Mouse (Mus musculus): Measurements from ENCODE around the gene Arnt2. TPM values are rescaled to one million over a fixed set of nuclear protein-coding genes. Genes with fewer than 3 reads are reported as not detected.

Arnt2 gene
- polyA plus RNA-seq, 1 experiment, result 60.9 TPM

DNA sequence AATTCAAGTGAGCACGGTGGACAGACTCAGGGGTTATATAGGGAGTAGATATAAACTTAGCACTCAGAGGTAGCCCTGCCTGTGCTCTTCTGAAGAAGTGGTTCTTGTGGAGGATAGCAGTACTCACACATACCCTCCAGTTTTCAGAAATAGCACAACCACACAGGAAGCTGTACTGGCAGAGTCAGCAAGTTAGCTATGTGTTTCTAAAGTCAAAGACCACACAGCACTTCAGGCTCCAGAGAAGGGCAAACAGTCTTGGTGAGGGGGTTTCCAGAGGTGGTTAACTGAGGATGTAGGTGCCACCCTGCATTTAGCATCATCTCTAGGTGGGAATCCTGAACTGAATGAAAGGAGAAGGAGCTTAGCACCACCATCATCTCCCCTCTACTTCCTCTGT is 23.5 kb downstream of the Arnt2 start:
- Histone ChIP-seq H3K27me3 (ENCODE audit: control insufficient read depth, insufficient read depth, low read length) (no peaks in the 10 kb centered on the region), H3K4me1 (ENCODE audit: control insufficient read depth, insufficient read depth, low read length) (no peaks in the 10 kb centered on the region), H3K27ac (ENCODE audit: insufficient read depth, low read length) (no peak overlapping the region), H3K4me3 (replicated peaks; ENCODE audit: insufficient read depth, low read depth, low read length) (no peak overlapping the region)
- TF ChIP-seq CTCF (IDR thresholded peaks at IDR 0.05; ENCODE audit: borderline replicate concordance, insufficient read depth, low read depth, low read length) (no peak), POLR2A (IDR thresholded peaks at IDR 0.05; ENCODE audit: borderline replicate concordance, insufficient read depth, low read length) (no peak)
- no peak for DNase-seq
- WGBS, result 95% methylated on average over 1 of the region's 1 CpGs

DNA sequence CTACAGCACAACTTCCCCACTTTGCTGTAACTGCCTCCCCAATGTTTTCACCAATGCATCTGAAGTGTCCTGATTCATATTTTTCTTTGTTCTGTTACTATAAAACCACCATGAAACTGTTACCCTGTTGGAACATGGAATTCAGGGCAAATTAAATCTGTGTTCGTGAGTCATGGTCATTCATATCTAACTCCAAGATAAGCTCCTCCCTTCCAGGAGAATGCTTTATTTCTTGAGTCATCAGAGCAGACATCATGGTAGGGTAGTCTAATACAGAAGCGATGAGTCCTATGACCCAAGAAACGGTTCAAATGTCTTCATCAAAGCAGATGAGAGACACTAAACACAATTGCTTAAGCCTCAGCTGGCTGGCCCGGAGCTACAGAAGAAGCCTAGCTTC is 25.2 kb downstream of the Arnt2 start:
- no peaks in the 10 kb centered on the region for H3K4me1 ChIP-seq (ENCODE audit: control insufficient read depth, insufficient read depth, low read length)
- H3K27me3 ChIP-seq (ENCODE audit: control insufficient read depth, insufficient read depth, low read length), result no peaks in the 10 kb centered on the region
- no peak overlapping the region for H3K4me3 ChIP-seq (replicated peaks; ENCODE audit: insufficient read depth, low read depth, low read length)
- 91% methylated on average over 4 of the region's 4 CpGs for WGBS
- no peak for DNase-seq
- TF ChIP-seq CTCF (IDR thresholded peaks at IDR 0.05; ENCODE audit: borderline replicate concordance, insufficient read depth, low read depth, low read length) (no peak), POLR2A (IDR thresholded peaks at IDR 0.05; ENCODE audit: borderline replicate concordance, insufficient read depth, low read length) (no peak)
- no peak overlapping the region for H3K27ac ChIP-seq (ENCODE audit: insufficient read depth, low read length)

DNA sequence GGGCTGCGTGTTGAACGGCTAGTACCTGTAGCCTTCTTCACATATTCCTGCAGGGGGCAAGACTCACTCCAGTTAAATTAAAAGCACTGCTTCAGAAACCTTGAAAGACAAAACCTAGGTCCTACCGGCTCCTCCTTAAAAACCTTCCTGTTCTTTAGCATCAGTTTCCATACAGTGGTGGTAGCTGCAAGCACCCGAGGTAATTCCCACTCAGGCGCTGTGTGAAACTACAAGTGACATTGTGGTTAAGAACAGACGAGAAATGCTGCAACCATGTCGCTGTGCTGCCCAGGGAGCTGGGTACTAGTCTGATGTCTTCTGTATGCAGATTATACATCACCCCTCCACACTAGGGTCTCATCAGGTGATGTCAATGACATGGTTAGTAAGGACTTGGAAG is 25.9 kb downstream of the Arnt2 start:
- DNase-seq, result no peak
- Histone ChIP-seq H3K27me3 (ENCODE audit: control insufficient read depth, insufficient read depth, low read length) (no peaks in the 10 kb centered on the region), H3K4me1 (ENCODE audit: control insufficient read depth, insufficient read depth, low read length) (no peaks in the 10 kb centered on the region), H3K27ac (ENCODE audit: insufficient read depth, low read length) (no peak overlapping the region), H3K4me3 (replicated peaks; ENCODE audit: insufficient read depth, low read depth, low read length) (no peak overlapping the region)
- no peak for TF ChIP-seq CTCF (IDR thresholded peaks at IDR 0.05; ENCODE audit: borderline replicate concordance, insufficient read depth, low read depth, low read length)
- no peak for TF ChIP-seq POLR2A (IDR thresholded peaks at IDR 0.05; ENCODE audit: borderline replicate concordance, insufficient read depth, low read length)
- 92% methylated on average over 7 of the region's 7 CpGs for WGBS

DNA sequence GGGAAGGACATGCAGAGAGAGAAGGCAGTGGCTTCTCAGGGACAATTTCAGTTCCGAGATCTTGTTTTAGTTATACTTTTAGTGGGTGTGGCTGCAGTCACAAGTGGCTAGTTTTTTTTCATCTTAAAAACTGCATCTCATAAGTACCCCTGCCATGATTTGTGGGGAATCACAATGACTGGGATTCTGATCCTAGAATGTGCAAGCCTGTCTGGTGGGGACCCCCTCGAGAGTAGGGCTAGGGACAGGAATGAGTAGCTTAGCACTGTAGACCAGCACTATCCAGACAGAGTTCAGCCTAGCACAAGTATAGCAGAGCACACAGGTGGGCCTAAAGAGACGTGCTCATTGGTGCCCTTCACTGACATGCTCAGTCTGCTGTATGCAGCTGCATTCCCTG is 27.6 kb downstream of the Arnt2 start:
- 89% methylated on average over 3 of the region's 3 CpGs for WGBS
- DNase-seq, result no peak

DNA sequence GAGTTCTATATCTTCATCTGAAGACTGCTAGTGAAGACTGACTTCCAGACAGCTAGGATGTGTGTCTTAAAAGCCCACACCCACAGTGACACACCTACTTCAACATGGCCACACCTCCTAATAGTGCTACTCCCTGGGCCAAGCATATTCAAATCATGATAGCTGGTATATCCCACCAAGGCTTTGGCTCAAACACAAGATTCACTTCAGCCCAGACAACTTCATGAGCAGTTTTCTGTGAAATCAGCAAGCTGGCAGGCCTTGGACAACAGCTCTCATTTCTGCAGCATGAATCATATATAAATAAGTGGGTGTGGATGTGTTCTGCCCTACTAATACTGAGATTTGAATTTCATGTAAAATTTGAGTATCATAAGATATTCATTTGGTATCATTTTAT is 29.2 kb downstream of the Arnt2 start:
- Histone ChIP-seq H3K4me3 (replicated peaks; ENCODE audit: insufficient read depth, low read depth, low read length) (no peak overlapping the region), H3K4me1 (ENCODE audit: control insufficient read depth, insufficient read depth, low read length) (no peaks in the 10 kb centered on the region), H3K27me3 (ENCODE audit: control insufficient read depth, insufficient read depth, low read length) (no peaks in the 10 kb centered on the region), H3K27ac (ENCODE audit: insufficient read depth, low read length) (no peak overlapping the region)
- TF ChIP-seq CTCF (IDR thresholded peaks at IDR 0.05; ENCODE audit: borderline replicate concordance, insufficient read depth, low read depth, low read length), result no peak
- TF ChIP-seq POLR2A (IDR thresholded peaks at IDR 0.05; ENCODE audit: borderline replicate concordance, insufficient read depth, low read length), result no peak
- DNase-seq, result no peak

More for the DNA sequence above, 27.6 kb downstream of the Arnt2 start:
- no peaks in the 10 kb centered on the region for H3K27me3 ChIP-seq (ENCODE audit: control insufficient read depth, insufficient read depth, low read length)
- no peak overlapping the region for H3K27ac ChIP-seq (ENCODE audit: insufficient read depth, low read length)
- no peaks in the 10 kb centered on the region for H3K4me1 ChIP-seq (ENCODE audit: control insufficient read depth, insufficient read depth, low read length)
- H3K4me3 ChIP-seq (replicated peaks; ENCODE audit: insufficient read depth, low read depth, low read length), result no peak overlapping the region
- TF ChIP-seq CTCF (IDR thresholded peaks at IDR 0.05; ENCODE audit: borderline replicate concordance, insufficient read depth, low read depth, low read length) (no peak), POLR2A (IDR thresholded peaks at IDR 0.05; ENCODE audit: borderline replicate concordance, insufficient read depth, low read length) (no peak)

DNA sequence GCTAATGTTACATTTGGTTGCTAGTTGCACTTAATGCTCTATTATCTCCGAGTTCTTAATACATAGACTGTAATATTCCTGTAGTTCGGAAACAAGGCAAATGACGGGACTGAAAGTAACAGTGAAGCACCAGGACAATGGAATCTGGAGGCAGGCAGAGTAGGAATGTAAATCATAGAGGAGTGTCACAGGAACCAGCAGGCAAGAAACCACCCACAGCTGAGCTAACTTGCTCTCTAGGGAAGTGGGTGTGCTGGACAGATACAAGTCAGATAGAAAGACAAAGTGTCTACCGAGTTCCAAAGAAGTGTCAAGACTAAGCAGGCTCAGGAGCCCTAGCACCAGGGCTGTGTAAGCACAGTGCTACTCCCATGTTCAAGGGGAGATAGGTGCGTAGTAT is 32.6 kb downstream of the Arnt2 start:
- Histone ChIP-seq H3K27me3 (ENCODE audit: control insufficient read depth, insufficient read depth, low read length) (no peaks in the 10 kb centered on the region), H3K4me3 (replicated peaks; ENCODE audit: insufficient read depth, low read depth, low read length) (no peak overlapping the region), H3K27ac (ENCODE audit: insufficient read depth, low read length) (no peak overlapping the region), H3K4me1 (ENCODE audit: control insufficient read depth, insufficient read depth, low read length) (peaks cover 3% of the 10 kb centered on the region; the same call in 1 of the 2 replicates)
- TF ChIP-seq CTCF (IDR thresholded peaks at IDR 0.05; ENCODE audit: borderline replicate concordance, insufficient read depth, low read depth, low read length) (no peak), POLR2A (IDR thresholded peaks at IDR 0.05; ENCODE audit: borderline replicate concordance, insufficient read depth, low read length) (no peak)
- DNase-seq, result no peak
- WGBS, result 65% methylated on average over 5 of the region's 5 CpGs

- DNase-seq, result no peak
- no peak overlapping the region for H3K27ac ChIP-seq (ENCODE audit: insufficient read depth, low read length)
- peaks cover 3% of the 10 kb centered on the region; the same call in 1 of the 2 replicates for H3K4me1 ChIP-seq (ENCODE audit: control insufficient read depth, insufficient read depth, low read length)
- 50% methylated on average over 4 of the region's 4 CpGs for WGBS
- H3K4me3 ChIP-seq (replicated peaks; ENCODE audit: insufficient read depth, low read depth, low read length), result no peak overlapping the region
- no peak for TF ChIP-seq POLR2A (IDR thresholded peaks at IDR 0.05; ENCODE audit: borderline replicate concordance, insufficient read depth, low read length)
- TF ChIP-seq CTCF (IDR thresholded peaks at IDR 0.05; ENCODE audit: borderline replicate concordance, insufficient read depth, low read depth, low read length), result no peak
- no peaks in the 10 kb centered on the region for H3K27me3 ChIP-seq (ENCODE audit: control insufficient read depth, insufficient read depth, low read length)
Measured at GRCm38 (mm10) chr7:84373691-84374090, 36.3 kb downstream of the Arnt2 start.

DNA sequence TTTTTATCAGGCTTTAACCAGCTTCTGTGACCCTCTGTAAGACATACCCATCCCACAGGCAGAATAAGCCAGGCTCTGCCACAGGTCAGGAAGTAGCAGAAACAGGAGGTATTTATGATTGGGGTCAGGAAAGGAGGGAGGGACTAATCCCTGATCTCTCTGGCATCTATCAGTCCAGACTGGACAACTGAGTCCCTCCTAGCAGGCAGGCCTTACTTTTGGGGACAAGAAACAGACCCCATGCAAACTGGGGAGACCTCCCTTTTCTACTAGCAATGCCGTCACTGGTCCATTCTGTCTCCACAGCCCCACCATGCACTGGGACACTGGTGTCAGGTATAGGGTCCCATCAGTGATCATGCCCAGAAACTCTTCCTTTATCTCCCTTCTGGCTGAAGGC is 37.1 kb downstream of the Arnt2 start:
- TF ChIP-seq CTCF (IDR thresholded peaks at IDR 0.05; ENCODE audit: borderline replicate concordance, insufficient read depth, low read depth, low read length) (no peak), POLR2A (IDR thresholded peaks at IDR 0.05; ENCODE audit: borderline replicate concordance, insufficient read depth, low read length) (no peak)
- 96% methylated on average over 1 of the region's 1 CpGs for WGBS

More for the DNA sequence above, 37.1 kb downstream of the Arnt2 start:
- DNase-seq, result no peak
- no peaks in the 10 kb centered on the region for H3K27me3 ChIP-seq (ENCODE audit: control insufficient read depth, insufficient read depth, low read length)
- no peak overlapping the region for H3K4me3 ChIP-seq (replicated peaks; ENCODE audit: insufficient read depth, low read depth, low read length)
- H3K27ac ChIP-seq (ENCODE audit: insufficient read depth, low read length), result no peak overlapping the region
- H3K4me1 ChIP-seq (ENCODE audit: control insufficient read depth, insufficient read depth, low read length), result peaks cover 3% of the 10 kb centered on the region; the same call in 1 of the 2 replicates
